Mouse (Mus musculus) heart, postnatal 0 days (tissue): Measurements from ENCODE around the gene Psmd14. TPM values are rescaled to one million over a fixed set of nuclear protein-coding genes. Genes with fewer than 3 reads are reported as not detected.

Experiments used
- ATAC-seq: fragments of 200-750 bp; cut with Nextera tagmentation; 2 replicates; pipeline ENCODE4 v1.8.0; 2017; ENCODE audit warnings: low read depth, moderate number of reproducible peaks, moderate library complexity; ENCODE audit not compliant: insufficient read depth
- DNase-seq: peaks from one replicate; pipeline ENCODE4 v3.0.0-alpha.2; 2016; ENCODE audit warnings: low spot score
- H3K27ac ChIP-seq: fragments of 300-500 bp; sonication (generic); 2 replicates; pipeline ENCODE4 v1.5.1; 2014; ENCODE audit warnings: low read depth, mild to moderate bottlenecking
- H3K27me3 ChIP-seq: fragments of 300-500 bp; sonication (generic); 2 replicates; pipeline ENCODE4 v1.6.1; 2014; ENCODE audit warnings: low read length, mixed read lengths; ENCODE audit not compliant: control insufficient read depth, insufficient read depth
- H3K36me3 ChIP-seq: fragments of 300-500 bp; sonication (generic); replicated peaks from 2 replicates; pipeline ENCODE4 v1.6.1; 2014; ENCODE audit warnings: low read length, mixed read lengths; ENCODE audit not compliant: control insufficient read depth, insufficient read depth
- H3K4me1 ChIP-seq: fragments of 300-500 bp; sonication (generic); 2 replicates; pipeline ENCODE4 v1.6.1; 2014; ENCODE audit warnings: antibody characterized with exemption; ENCODE audit not compliant: control insufficient read depth, insufficient read depth
- H3K4me2 ChIP-seq: fragments of 300-500 bp; sonication (generic); 2 replicates; pipeline ENCODE4 v1.6.1; 2014; ENCODE audit warnings: low read depth, mild to moderate bottlenecking, low read length, moderate library complexity
- H3K4me3 ChIP-seq: fragments of 300-500 bp; sonication (generic); 2 replicates; pipeline ENCODE4 v1.5.1; 2014; ENCODE audit warnings: low read depth, low read length
- H3K9ac ChIP-seq: fragments of 300-500 bp; sonication (generic); replicated peaks from 2 replicates; pipeline ENCODE4 v1.6.1; 2014; ENCODE audit warnings: low read depth, low read length, mixed read lengths
- H3K9me3 ChIP-seq: fragments of 300-500 bp; sonication (generic); replicated peaks from 2 replicates; pipeline ENCODE4 v1.6.1; 2016; ENCODE audit warnings: low read length; ENCODE audit not compliant: control insufficient read depth
- CTCF ChIP-seq: IDR thresholded peaks from 2 replicates; pipeline ENCODE4 v1.5.1; 2016; ENCODE audit warnings: antibody characterized with exemption, control low read depth, low read depth
- EP300 ChIP-seq: IDR thresholded peaks from 2 replicates; pipeline ENCODE4 v1.6.1; 2016; ENCODE audit warnings: antibody characterized with exemption, low read depth
- WGBS: fragments of 180-500 bp; shearing (Covaris S2); extraction: QIAGEN DNeasy Blood & Tissue Kit; methylation state at CpG from one replicate; pipeline ENCODE4 v1.1.7; 2014; 5-methylcytosine and 5-hydroxymethylcytosine counted together
- polyA plus RNA-seq: library from polyadenylated mRNA; unstranded; fragments of >200 nt; fragmentation: Nextera tagmentation; extraction: Ambion mirVana; gene quantifications from 2 replicates; pipeline ENCODE4 v1.2.1, GENCODE M21; 2015
- total RNA-seq: library from RNA; depleted of rRNA; stranded (reverse); fragments of >200 nt; gene quantifications from 2 replicates; pipeline ENCODE4 v1.2.3, GENCODE M21; 2014; ENCODE audit warnings: low replicate concordance

The Psmd14 gene
- total and polyA plus RNA-seq, 2 experiments from 2014 or later = 84.5 to 115 TPM

GRCm38 (mm10) chr2:61747411-61747810 lies 35.9 kb downstream of the Psmd14 start:
- TF ChIP-seq CTCF = no peak
- no peak for TF ChIP-seq EP300
- Histone ChIP-seq H3K9ac (no peak overlapping the region), H3K27ac (no peak overlapping the region), H3K4me3 (no peak overlapping the region), H3K4me2 (no peak overlapping the region), H3K27me3 (no peaks in the 10 kb centered on the region), H3K36me3 (no peaks in the 10 kb centered on the region), H3K4me1 (no peaks in the 10 kb centered on the region), H3K9me3 (no peaks in the 10 kb centered on the region)
- DNase-seq = no peak
- no peak for ATAC-seq
- 57% methylated on average over 2 of the region's 2 CpGs for WGBS

GRCm38 (mm10) chr2:61750702-61751101 lies 39.2 kb downstream of the Psmd14 start:
- 88% methylated on average over 1 of the region's 1 CpGs for WGBS
- no peak for ATAC-seq
- no peak for TF ChIP-seq EP300
- TF ChIP-seq CTCF = no peak

DNA sequence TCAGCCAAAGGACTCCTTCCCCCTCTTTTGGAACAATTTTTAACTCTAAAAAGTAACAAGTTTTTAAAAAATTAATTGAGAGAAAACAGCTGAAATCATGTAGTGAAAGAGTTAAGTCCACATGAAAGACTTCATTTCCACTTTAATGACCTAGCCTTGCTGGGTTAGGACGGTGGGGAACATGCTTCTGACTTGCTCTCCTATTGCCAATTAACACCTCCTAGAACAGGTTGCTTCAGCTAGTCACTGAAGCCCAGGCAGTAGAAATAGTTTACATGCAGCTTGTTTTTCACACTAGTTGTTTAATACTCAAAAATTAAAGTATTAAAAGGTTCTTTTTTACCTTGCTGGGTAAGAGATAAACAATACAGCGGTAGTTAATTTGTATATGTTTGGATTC lies 39.8 kb downstream of the Psmd14 start:
- no peaks in the 10 kb centered on the region for H3K27me3 ChIP-seq
- TF ChIP-seq EP300 (no peak), CTCF (no peak)
- no peak overlapping the region for H3K4me2 ChIP-seq
- H3K4me1 ChIP-seq = no peaks in the 10 kb centered on the region
- DNase-seq (no peak), ATAC-seq (no peak)
- no peak overlapping the region for H3K27ac ChIP-seq
- H3K4me3 ChIP-seq = no peak overlapping the region
- H3K36me3 ChIP-seq = no peaks in the 10 kb centered on the region
- no peak overlapping the region for H3K9ac ChIP-seq
- 66% methylated on average over 2 of the region's 2 CpGs for WGBS
- no peaks in the 10 kb centered on the region for H3K9me3 ChIP-seq

More at GRCm38 (mm10) chr2:61750702-61751101, 39.2 kb downstream of the Psmd14 start:
- DNase-seq = no peak
- H3K9me3 ChIP-seq = no peaks in the 10 kb centered on the region
- H3K27me3 ChIP-seq = no peaks in the 10 kb centered on the region
- no peak overlapping the region for H3K9ac ChIP-seq
- H3K27ac ChIP-seq = no peak overlapping the region
- no peak overlapping the region for H3K4me2 ChIP-seq
- no peak overlapping the region for H3K4me3 ChIP-seq
- H3K4me1 ChIP-seq = no peaks in the 10 kb centered on the region
- H3K36me3 ChIP-seq = no peaks in the 10 kb centered on the region

DNA sequence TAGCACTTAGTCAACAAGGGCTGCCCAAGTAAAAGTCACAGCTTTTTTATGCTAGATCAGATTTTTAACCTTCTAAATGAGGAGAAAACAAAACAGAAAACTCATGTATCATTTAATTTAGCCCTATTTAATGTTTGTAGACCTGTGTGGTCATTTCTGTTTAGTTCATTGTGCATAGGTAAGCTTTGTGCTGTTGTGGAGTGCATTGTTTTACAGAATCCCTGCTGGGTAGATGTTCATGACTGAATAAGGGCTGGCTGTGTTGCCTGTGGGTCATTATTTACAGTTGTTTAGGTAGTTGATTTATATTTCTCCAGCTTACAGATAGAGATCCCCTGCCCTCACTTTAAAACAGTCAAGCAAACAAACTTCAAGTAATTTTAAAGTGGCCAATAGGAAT lies 40.9 kb downstream of the Psmd14 start:
- Histone ChIP-seq H3K4me3 (no peak overlapping the region), H3K4me2 (no peak overlapping the region), H3K36me3 (no peaks in the 10 kb centered on the region), H3K4me1 (no peaks in the 10 kb centered on the region), H3K9ac (no peak overlapping the region), H3K9me3 (no peaks in the 10 kb centered on the region), H3K27me3 (no peaks in the 10 kb centered on the region), H3K27ac (no peak overlapping the region)
- ATAC-seq = no peak
- TF ChIP-seq CTCF = no peak
- no peak for TF ChIP-seq EP300
- DNase-seq = no peak

DNA sequence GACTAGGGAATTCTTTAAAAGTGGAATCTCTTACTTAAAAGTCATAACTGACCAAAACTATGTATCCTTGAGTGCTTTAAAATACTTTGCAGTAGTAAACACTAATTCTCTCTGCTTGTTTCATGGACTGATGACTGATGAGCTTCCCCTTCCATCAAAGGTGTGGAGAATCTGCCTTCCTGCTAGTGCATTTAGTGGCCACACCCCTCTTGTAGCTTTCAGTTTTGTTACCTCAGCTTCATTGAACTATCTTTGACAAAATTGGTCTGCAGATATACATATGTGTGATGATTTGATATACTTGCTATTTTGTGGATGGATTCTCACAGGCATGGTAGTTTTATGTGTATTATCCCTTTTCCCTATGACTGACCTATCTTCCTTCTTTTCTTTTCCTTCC lies 43.5 kb downstream of the Psmd14 start:
- ATAC-seq (no peak), DNase-seq (no peak)
- Histone ChIP-seq H3K4me3 (no peak overlapping the region), H3K4me1 (no peaks in the 10 kb centered on the region), H3K36me3 (no peaks in the 10 kb centered on the region), H3K27ac (no peak overlapping the region), H3K27me3 (no peaks in the 10 kb centered on the region), H3K4me2 (no peak overlapping the region), H3K9me3 (no peaks in the 10 kb centered on the region), H3K9ac (no peak overlapping the region)
- TF ChIP-seq CTCF (no peak), EP300 (no peak)

DNA sequence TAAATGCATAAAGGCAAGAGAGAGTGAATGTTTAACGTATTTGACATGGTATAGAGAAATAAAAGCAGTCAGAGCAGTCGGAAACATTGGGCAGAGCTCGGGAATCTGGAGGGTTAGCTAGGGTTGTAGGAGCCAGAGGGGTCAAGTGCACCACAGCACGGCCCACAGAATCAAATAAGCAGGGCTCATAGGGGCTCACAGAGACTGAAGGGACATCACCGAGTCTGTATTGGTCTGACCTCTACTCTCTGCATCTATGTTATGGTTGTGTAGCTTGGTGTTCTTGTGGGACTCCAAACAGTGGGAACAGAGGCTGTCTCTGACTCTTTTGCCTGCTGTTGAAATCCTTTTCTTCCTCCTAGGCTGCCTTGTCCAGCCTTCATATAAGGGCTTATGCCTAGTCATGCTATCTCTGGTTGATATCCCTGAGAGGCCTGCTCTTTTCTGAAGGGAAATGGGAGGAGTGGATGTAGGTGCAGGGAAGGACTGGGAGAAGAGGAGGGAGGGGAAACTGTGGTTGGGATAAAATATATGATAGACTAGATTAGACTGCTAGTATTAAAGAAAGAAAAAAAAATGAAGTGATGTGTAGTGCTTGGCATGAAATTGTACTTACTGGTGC lies 47.9 kb downstream of the Psmd14 start:
- no peaks in the 10 kb centered on the region for H3K9me3 ChIP-seq
- TF ChIP-seq EP300 = no peak
- no peak for TF ChIP-seq CTCF
- H3K4me1 ChIP-seq = no peaks in the 10 kb centered on the region
- H3K27me3 ChIP-seq = no peaks in the 10 kb centered on the region
- no peak overlapping the region for H3K9ac ChIP-seq
- no peak overlapping the region for H3K4me3 ChIP-seq
- H3K36me3 ChIP-seq = no peaks in the 10 kb centered on the region
- no peak overlapping the region for H3K4me2 ChIP-seq
- DNase-seq (no peak), ATAC-seq (no peak)
- 59% methylated on average over 5 of the region's 5 CpGs for WGBS
- no peak overlapping the region for H3K27ac ChIP-seq
